Mouse (Mus musculus): ENCODE data around the gene Gale. TPM values are rescaled to one million over a fixed set of nuclear protein-coding genes. Genes with fewer than 3 reads are reported as not detected.

Gene Gale
- polyA plus RNA-seq, 1 experiment: 37.0 TPM

GRCm38 (mm10) chr4:135922190-135922589, 41.3 kb upstream of the Gale start:
- no peak overlapping the region for H3K4me3 ChIP-seq (ENCODE audit: control insufficient read depth, insufficient read depth, low read length)
- peaks cover 8% of the 10 kb centered on the region for H3K4me1 ChIP-seq (replicated peaks; ENCODE audit: control insufficient read depth, insufficient read depth, low read length)
- WGBS: 93% methylated on average over 1 of the region's 1 CpGs
- DNase-seq: no peak
- no peak for TF ChIP-seq CTCF (IDR thresholded peaks at IDR 0.05; ENCODE audit: borderline replicate concordance, control insufficient read depth, extremely low read depth, insufficient read depth, low read length, poor library complexity)
- TF ChIP-seq POLR2A (IDR thresholded peaks at IDR 0.05; ENCODE audit: control insufficient read depth, extremely low read depth, insufficient read depth, low read length, poor library complexity): no peak
- H3K36me3 ChIP-seq (ENCODE audit: control insufficient read depth, insufficient read depth, low read length): no peaks in the 10 kb centered on the region; the same call in 1 of the 2 replicates
- no peaks in the 10 kb centered on the region for H3K27me3 ChIP-seq (ENCODE audit: control insufficient read depth, insufficient read depth, low read length)
- no peak overlapping the region for H3K27ac ChIP-seq (ENCODE audit: control insufficient read depth, insufficient read depth, low read length)

GRCm38 (mm10) chr4:135924418-135924817, 39.1 kb upstream of the Gale start:
- Histone ChIP-seq H3K4me3 (ENCODE audit: control insufficient read depth, insufficient read depth, low read length) (no peak overlapping the region), H3K27ac (ENCODE audit: control insufficient read depth, insufficient read depth, low read length) (no peak overlapping the region), H3K4me1 (replicated peaks; ENCODE audit: control insufficient read depth, insufficient read depth, low read length) (peaks cover 8% of the 10 kb centered on the region), H3K27me3 (ENCODE audit: control insufficient read depth, insufficient read depth, low read length) (no peaks in the 10 kb centered on the region), H3K36me3 (ENCODE audit: control insufficient read depth, insufficient read depth, low read length) (no peaks in the 10 kb centered on the region)
- TF ChIP-seq CTCF (IDR thresholded peaks at IDR 0.05; ENCODE audit: borderline replicate concordance, control insufficient read depth, extremely low read depth, insufficient read depth, low read length, poor library complexity): no peak
- no peak for TF ChIP-seq POLR2A (IDR thresholded peaks at IDR 0.05; ENCODE audit: control insufficient read depth, extremely low read depth, insufficient read depth, low read length, poor library complexity)
- 95% methylated on average over 2 of the region's 2 CpGs for WGBS
- DNase-seq: no peak

- Histone ChIP-seq H3K27me3 (ENCODE audit: control insufficient read depth, insufficient read depth, low read length) (no peaks in the 10 kb centered on the region), H3K4me3 (ENCODE audit: control insufficient read depth, insufficient read depth, low read length) (no peak overlapping the region), H3K4me1 (replicated peaks; ENCODE audit: control insufficient read depth, insufficient read depth, low read length) (peaks cover 8% of the 10 kb centered on the region), H3K27ac (ENCODE audit: control insufficient read depth, insufficient read depth, low read length) (no peak overlapping the region), H3K36me3 (ENCODE audit: control insufficient read depth, insufficient read depth, low read length) (no peaks in the 10 kb centered on the region)
- no peak for DNase-seq
- 99% methylated on average over 5 of the region's 5 CpGs for WGBS
- no peak for TF ChIP-seq CTCF (IDR thresholded peaks at IDR 0.05; ENCODE audit: borderline replicate concordance, control insufficient read depth, extremely low read depth, insufficient read depth, low read length, poor library complexity)
- no peak for TF ChIP-seq POLR2A (IDR thresholded peaks at IDR 0.05; ENCODE audit: control insufficient read depth, extremely low read depth, insufficient read depth, low read length, poor library complexity)
These were observed 38.2 kb upstream of the Gale start for GRCm38 (mm10) chr4:135925341-135925740.

- WGBS: 93% methylated on average over 10 of the region's 10 CpGs
- DNase-seq: no peak
- Histone ChIP-seq H3K4me1 (replicated peaks; ENCODE audit: control insufficient read depth, insufficient read depth, low read length) (peaks cover 7% of the 10 kb centered on the region), H3K27me3 (ENCODE audit: control insufficient read depth, insufficient read depth, low read length) (no peaks in the 10 kb centered on the region), H3K36me3 (ENCODE audit: control insufficient read depth, insufficient read depth, low read length) (no peaks in the 10 kb centered on the region), H3K27ac (ENCODE audit: control insufficient read depth, insufficient read depth, low read length) (no peak overlapping the region), H3K4me3 (ENCODE audit: control insufficient read depth, insufficient read depth, low read length) (no peak overlapping the region)
- TF ChIP-seq CTCF (IDR thresholded peaks at IDR 0.05; ENCODE audit: borderline replicate concordance, control insufficient read depth, extremely low read depth, insufficient read depth, low read length, poor library complexity) (no peak), POLR2A (IDR thresholded peaks at IDR 0.05; ENCODE audit: control insufficient read depth, extremely low read depth, insufficient read depth, low read length, poor library complexity) (no peak)
These were observed 37.2 kb upstream of the Gale start for GRCm38 (mm10) chr4:135926195-135926808.

- no peak for TF ChIP-seq CTCF (IDR thresholded peaks at IDR 0.05; ENCODE audit: borderline replicate concordance, control insufficient read depth, extremely low read depth, insufficient read depth, low read length, poor library complexity)
- no peak for TF ChIP-seq POLR2A (IDR thresholded peaks at IDR 0.05; ENCODE audit: control insufficient read depth, extremely low read depth, insufficient read depth, low read length, poor library complexity)
- Histone ChIP-seq H3K4me3 (ENCODE audit: control insufficient read depth, insufficient read depth, low read length) (no peak overlapping the region), H3K4me1 (replicated peaks; ENCODE audit: control insufficient read depth, insufficient read depth, low read length) (peaks cover under 1% of the 10 kb centered on the region; the same call in 1 of the 2 replicates), H3K27ac (ENCODE audit: control insufficient read depth, insufficient read depth, low read length) (no peak overlapping the region), H3K36me3 (ENCODE audit: control insufficient read depth, insufficient read depth, low read length) (no peaks in the 10 kb centered on the region), H3K27me3 (ENCODE audit: control insufficient read depth, insufficient read depth, low read length) (no peaks in the 10 kb centered on the region)
- DNase-seq: no peak
- 97% methylated on average over 3 of the region's 3 CpGs for WGBS
These were observed 36.7 kb upstream of the Gale start for GRCm38 (mm10) chr4:135926861-135927260.

- Histone ChIP-seq H3K4me3 (ENCODE audit: control insufficient read depth, insufficient read depth, low read length) (no peak overlapping the region), H3K36me3 (ENCODE audit: control insufficient read depth, insufficient read depth, low read length) (no peaks in the 10 kb centered on the region; the same call in 1 of the 2 replicates), H3K27ac (ENCODE audit: control insufficient read depth, insufficient read depth, low read length) (no peak overlapping the region), H3K27me3 (ENCODE audit: control insufficient read depth, insufficient read depth, low read length) (no peaks in the 10 kb centered on the region), H3K4me1 (replicated peaks; ENCODE audit: control insufficient read depth, insufficient read depth, low read length) (no peaks in the 10 kb centered on the region)
- no peak for DNase-seq
- TF ChIP-seq CTCF (IDR thresholded peaks at IDR 0.05; ENCODE audit: borderline replicate concordance, control insufficient read depth, extremely low read depth, insufficient read depth, low read length, poor library complexity) (no peak), POLR2A (IDR thresholded peaks at IDR 0.05; ENCODE audit: control insufficient read depth, extremely low read depth, insufficient read depth, low read length, poor library complexity) (no peak)
- 97% methylated on average over 9 of the region's 9 CpGs for WGBS
These were observed 35.2 kb upstream of the Gale start for GRCm38 (mm10) chr4:135928376-135928775.

All from thymus, adult 2 months (tissue).